ENCODE assay signal across 8 mouse cellular contexts in the genomic region with DNA sequence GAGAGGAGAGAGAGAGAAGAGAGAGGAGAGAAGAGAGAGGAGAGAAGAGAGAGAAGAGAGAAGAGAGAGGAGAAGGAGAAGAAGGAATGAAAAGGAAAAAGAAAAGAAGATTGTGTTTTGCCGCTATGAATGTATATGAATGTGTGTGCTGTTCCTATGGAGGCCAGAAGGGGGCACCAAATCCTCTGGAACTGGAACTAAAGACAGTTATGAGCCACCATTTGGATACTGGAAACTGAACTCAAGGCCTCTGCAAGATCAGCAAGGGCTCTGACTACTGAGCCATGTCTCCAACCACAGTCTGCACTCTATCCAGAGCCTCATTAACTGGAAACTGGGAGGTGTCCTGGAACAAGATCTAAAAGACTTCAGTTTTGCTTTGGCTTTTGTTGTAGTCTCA. TPM values are rescaled to one million over a fixed set of nuclear protein-coding genes. Genes with fewer than 3 reads are reported as not detected.
DNase-seq lines count a peak whose midpoint lies in the region; ATAC-seq and TF ChIP-seq lines count a peak whose summit lies in the region.

No protein-coding gene starts in this region.

- no peak overlapping the region for H3K27ac ChIP-seq in small intestine, adult 2 months (ENCODE audit: insufficient read depth, low read depth, low read length)
- no peak overlapping the region for H3K27ac ChIP-seq in forebrain, embryonic 12.5 days

- H3K4me1 ChIP-seq in small intestine, adult 2 months (ENCODE audit: control insufficient read depth, insufficient read depth, insufficient read length, low read length), result peaks cover 10% of the 10 kb centered on the region; the same call in 1 of the 2 replicates
- no peaks in the 10 kb centered on the region for H3K4me1 ChIP-seq in forebrain, embryonic 12.5 days

- ATAC-seq in forebrain, embryonic 12.5 days (ENCODE audit: low FRiP score), result no peak

- no peak overlapping the region for H3K4me2 ChIP-seq in forebrain, embryonic 12.5 days

- WGBS in small intestine, adult 2 months, result 80% methylated on average over 1 of the region's 1 CpGs
- 72% methylated on average over 1 of the region's 1 CpGs for WGBS in forebrain, embryonic 12.5 days

- H3K36me3 ChIP-seq in small intestine, adult 2 months (ENCODE audit: control insufficient read depth, insufficient read depth, low read length), result no peaks in the 10 kb centered on the region; the same call in 1 of the 2 replicates
- H3K36me3 ChIP-seq in forebrain, embryonic 12.5 days (replicated peaks), result peaks cover 59% of the 10 kb centered on the region

- no peaks in the 10 kb centered on the region for H3K27me3 ChIP-seq in small intestine, adult 2 months (ENCODE audit: control insufficient read depth, insufficient read depth, low read length)
- H3K27me3 ChIP-seq in forebrain, embryonic 12.5 days, result no peaks in the 10 kb centered on the region

- peak; percentile 66 for DNase-seq in embryo, embryonic 10.5 days (ENCODE audit: low spot score)
- no peak for DNase-seq in embryo, embryonic 9.5 days (ENCODE audit: extremely low spot score)
- DNase-seq in urinary bladder, postnatal 25 days (ENCODE audit: low spot score), result peak; percentile 20
- DNase-seq in urinary bladder, postnatal 36 days (ENCODE audit: low spot score in 2 of 2), result no peak
- peak; percentile 85 for DNase-seq in induced T-regulatory cell, adult 2 months (ENCODE audit: low read depth)
- no peak for DNase-seq in layer of hippocampus, adult 11-12 months (ENCODE audit: low spot score)

- H3K9ac ChIP-seq in forebrain, embryonic 12.5 days, result no peak overlapping the region

- H3K4me3 ChIP-seq in small intestine, adult 2 months (ENCODE audit: low read depth, low read length), result no peak overlapping the region
- no peak overlapping the region for H3K4me3 ChIP-seq in forebrain, embryonic 12.5 days (replicated peaks)

- no peak for TF ChIP-seq POLR2A in small intestine, adult 2 months (IDR thresholded peaks at IDR 0.05; ENCODE audit: low read depth, low read length)

- TF ChIP-seq CTCF in small intestine, adult 2 months (IDR thresholded peaks at IDR 0.05; ENCODE audit: extremely low read depth, insufficient read length, insufficient replicate concordance, low read depth, low read length), result peak; percentile 51; the same call in 1 of the 2 replicates

- H3K9me3 ChIP-seq in forebrain, embryonic 12.5 days, result 0 out of 2 replicates have a peak, but pooled peaks cover 2% of the 10 kb centered on the region

RNA-seq across cellular contexts. Expression of a gene that starts 31.3 kb away (rescaled TPM):
- polyA plus RNA-seq in small intestine, adult 2 months (2012; rRNA removed), result not detected in 2 replicates
- polyA plus RNA-seq in forebrain, embryonic 12.5 days (2016; fragmentation: Nextera tagmentation; extraction: Ambion mirVana), result 0.18 and 0.19 TPM in 2 replicates

RNA-seq across cellular contexts. Expression of a gene that starts 32.1 kb away (rescaled TPM):
- 14.4 and 20.8 TPM in 2 replicates for polyA plus RNA-seq in small intestine, adult 2 months (2012; rRNA removed)
- polyA plus RNA-seq in forebrain, embryonic 12.5 days (2016; fragmentation: Nextera tagmentation; extraction: Ambion mirVana), result 86.9 and 88.2 TPM in 2 replicates

RNA-seq across cellular contexts. Expression of a gene that starts 43.3 kb away (rescaled TPM):
- polyA plus RNA-seq in small intestine, adult 2 months (2012; rRNA removed), result 4.2 and 8.2 TPM in 2 replicates
- polyA plus RNA-seq in forebrain, embryonic 12.5 days (2016; fragmentation: Nextera tagmentation; extraction: Ambion mirVana), result 12.1 and 14.1 TPM in 2 replicates

Comparison
In these comparisons a context has a peak if more than half of its experiments do, and no peak if none do; other contexts are left out.
1. DNase-seq: peak in embryo, embryonic 10.5 days (single experiment), urinary bladder, postnatal 25 days (single experiment) and induced T-regulatory cell, adult 2 months (single experiment); none in embryo, embryonic 9.5 days (single experiment), urinary bladder, postnatal 36 days (0 of 2) and layer of hippocampus, adult 11-12 months (single experiment).